ENCODE assay signal across 8 mouse cellular contexts in the genomic region with DNA sequence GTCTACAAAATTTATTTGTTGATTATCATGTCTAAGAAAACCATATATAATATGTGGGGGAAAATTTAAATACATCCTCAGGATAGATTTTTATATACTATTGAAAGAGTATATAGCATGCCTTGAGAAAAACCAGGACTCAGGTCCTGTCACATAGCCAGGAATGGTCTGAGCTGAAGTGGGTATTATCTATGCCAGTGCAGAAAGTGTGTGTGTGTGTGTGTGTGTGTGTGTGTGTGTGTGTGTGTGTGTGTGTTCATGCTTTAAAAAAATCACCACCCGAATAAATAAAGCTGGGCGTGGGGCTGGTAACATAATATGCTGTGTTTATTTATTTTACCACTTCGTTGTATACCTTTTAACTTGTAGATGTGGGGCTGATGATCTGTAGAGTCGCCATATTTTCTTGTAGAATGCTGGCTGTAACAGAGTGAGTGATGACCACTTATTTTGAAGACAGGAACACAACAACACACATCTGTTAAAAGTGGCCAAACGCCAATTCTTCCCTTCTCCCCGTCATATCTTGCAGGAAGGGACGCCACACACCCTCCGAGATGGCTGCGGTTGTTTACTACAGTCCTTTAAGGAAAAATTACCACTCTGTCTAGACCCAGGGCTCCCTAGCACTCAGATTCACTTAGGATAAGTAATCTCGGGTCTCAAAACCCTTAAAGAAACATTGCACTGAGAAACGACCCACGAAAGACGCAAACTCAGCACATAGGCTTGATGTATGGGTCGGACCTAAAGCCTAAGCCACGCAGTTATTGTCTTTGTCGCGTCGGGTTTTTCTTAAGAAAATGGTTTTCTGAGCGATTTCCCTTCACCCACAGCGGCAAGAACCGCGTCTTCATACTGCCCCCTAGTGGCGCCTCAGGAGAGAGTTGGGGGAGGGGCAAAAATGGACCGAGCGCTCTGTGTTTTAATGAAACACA.
DNase-seq lines count a peak whose midpoint lies in the region; ATAC-seq and TF ChIP-seq lines count a peak whose summit lies in the region.

No protein-coding gene starts in this region.

- H3K4me2 ChIP-seq in embryonic facial prominence, embryonic 14.5 days (ENCODE audit: low read depth, low read length): peak overlapping the region; percentile 79
- H3K4me2 ChIP-seq in limb, embryonic 13.5 days (replicated peaks): peak overlapping the region; percentile 73
- H3K4me2 ChIP-seq in midbrain, embryonic 15.5 days: peak overlapping the region; percentile 65

- no peaks in the 10 kb centered on the region; the same call in 1 of the 2 replicates for H3K27me3 ChIP-seq in embryonic facial prominence, embryonic 14.5 days (replicated peaks; ENCODE audit: control insufficient read depth, insufficient read depth, low read length)
- H3K27me3 ChIP-seq in limb, embryonic 13.5 days: peaks cover 36% of the 10 kb centered on the region
- H3K27me3 ChIP-seq in midbrain, embryonic 15.5 days (replicated peaks): no peaks in the 10 kb centered on the region

- 3% methylated on average over 25 of the region's 25 CpGs for WGBS in bone marrow, adult 2 months
- 8% methylated on average over 25 of the region's 25 CpGs for WGBS in embryonic facial prominence, embryonic 14.5 days
- 7% methylated on average over 25 of the region's 25 CpGs for WGBS in limb, embryonic 13.5 days
- WGBS in midbrain, embryonic 15.5 days: 7% methylated on average over 25 of the region's 25 CpGs

- no peaks in the 10 kb centered on the region; the same call in 1 of the 2 replicates for H3K4me1 ChIP-seq in bone marrow, adult 2 months (ENCODE audit: control insufficient read depth, insufficient read depth, low read length)
- no peaks in the 10 kb centered on the region for H3K4me1 ChIP-seq in embryonic facial prominence, embryonic 14.5 days (ENCODE audit: control insufficient read depth, insufficient read depth, low read length)
- no peaks in the 10 kb centered on the region; the same call in 1 of the 2 replicates for H3K4me1 ChIP-seq in limb, embryonic 13.5 days
- H3K4me1 ChIP-seq in midbrain, embryonic 15.5 days: no peaks in the 10 kb centered on the region

- H3K4me3 ChIP-seq in bone marrow, adult 2 months (replicated peaks; ENCODE audit: control insufficient read depth, low read depth, low read length): peak overlapping the region; percentile 58
- H3K4me3 ChIP-seq in embryonic facial prominence, embryonic 14.5 days (ENCODE audit: low read depth, low read length): peak overlapping the region; percentile 49
- peak overlapping the region; percentile 50 for H3K4me3 ChIP-seq in limb, embryonic 13.5 days
- peak overlapping the region; percentile 44 for H3K4me3 ChIP-seq in midbrain, embryonic 15.5 days

- peak; percentile 79 for DNase-seq in A20 (ENCODE audit: low read depth, low spot score)
- DNase-seq in embryonic facial prominence, embryonic 14.5 days (ENCODE audit: low spot score): peak; percentile 93
- DNase-seq in heart, adult 8-10 months (ENCODE audit: low spot score): peak; percentile 82
- DNase-seq in kidney, adult 8-10 months: peak; percentile 53 to 76
- peak; percentile 48 to 75 for DNase-seq in spleen, adult 18-20 months

- no peak overlapping the region for H3K27ac ChIP-seq in bone marrow, adult 2 months (ENCODE audit: control insufficient read depth, insufficient read depth, low read depth, low read length, poor library complexity)
- peak overlapping the region; percentile 81; the same call in 1 of the 2 replicates for H3K27ac ChIP-seq in embryonic facial prominence, embryonic 14.5 days (replicated peaks; ENCODE audit: low read depth, low read length)
- no peak overlapping the region for H3K27ac ChIP-seq in limb, embryonic 13.5 days
- peak overlapping the region; percentile 77 for H3K27ac ChIP-seq in midbrain, embryonic 15.5 days

- H3K9ac ChIP-seq in embryonic facial prominence, embryonic 14.5 days (ENCODE audit: low read depth, low read length): peak overlapping the region; percentile 69
- peak overlapping the region; percentile 71 for H3K9ac ChIP-seq in limb, embryonic 13.5 days
- H3K9ac ChIP-seq in midbrain, embryonic 15.5 days: peak overlapping the region; percentile 65

- no peaks in the 10 kb centered on the region for H3K36me3 ChIP-seq in embryonic facial prominence, embryonic 14.5 days (ENCODE audit: control insufficient read depth, insufficient read depth, low read length)
- H3K36me3 ChIP-seq in limb, embryonic 13.5 days: no peaks in the 10 kb centered on the region
- no peaks in the 10 kb centered on the region for H3K36me3 ChIP-seq in midbrain, embryonic 15.5 days (replicated peaks)

- no peak for TF ChIP-seq POLR2A in bone marrow, adult 2 months (IDR thresholded peaks at IDR 0.05; ENCODE audit: borderline replicate concordance, control insufficient read depth, low read depth, low read length)

- TF ChIP-seq CTCF in bone marrow, adult 2 months (IDR thresholded peaks at IDR 0.05; ENCODE audit: control insufficient read depth, insufficient read depth, low read length): peak; percentile 82

- H3K9me3 ChIP-seq in embryonic facial prominence, embryonic 14.5 days (ENCODE audit: control insufficient read depth, low read length): no peaks in the 10 kb centered on the region
- H3K9me3 ChIP-seq in limb, embryonic 13.5 days: no peaks in the 10 kb centered on the region
- H3K9me3 ChIP-seq in midbrain, embryonic 15.5 days: no peaks in the 10 kb centered on the region

- peak; percentile 81 for ATAC-seq in embryonic facial prominence, embryonic 14.5 days (ENCODE audit: low read depth)
- ATAC-seq in limb, embryonic 13.5 days (ENCODE audit: low FRiP score, low read depth): peak; percentile 84
- ATAC-seq in midbrain, embryonic 15.5 days (replicated peaks): peak; percentile 86

Comparison
In these comparisons a context has a peak if more than half of its experiments do, and no peak if none do; other contexts are left out.
1. H3K27ac ChIP-seq: peak in embryonic facial prominence, embryonic 14.5 days (single experiment) and midbrain, embryonic 15.5 days (single experiment); none in bone marrow, adult 2 months (single experiment) and limb, embryonic 13.5 days (single experiment).
2. Peak in every context shown above with its lines, with median percentiles within 50 percentile points of each other: DNase-seq, H3K4me3 ChIP-seq, ATAC-seq, H3K4me2 ChIP-seq and H3K9ac ChIP-seq.